Mouse (Mus musculus): Measurements from ENCODE around the gene Zfp760. TPM values are rescaled to one million over a fixed set of nuclear protein-coding genes. Genes with fewer than 3 reads are reported as not detected.

The Zfp760 gene
- total RNA-seq (2012; rRNA removed) (2.2 and 2.5 TPM in 2 replicates), polyA plus RNA-seq (2012; ENCODE audit: insufficient read depth in 1 of 2, insufficient read length in 2 of 2, low read depth in 1 of 2, low replicate concordance in 2 of 2, missing spikeins in 1 of 2) (1 to 10 TPM in 1 of 2 experiments, not detected in 1; 2.5 TPM)

DNA sequence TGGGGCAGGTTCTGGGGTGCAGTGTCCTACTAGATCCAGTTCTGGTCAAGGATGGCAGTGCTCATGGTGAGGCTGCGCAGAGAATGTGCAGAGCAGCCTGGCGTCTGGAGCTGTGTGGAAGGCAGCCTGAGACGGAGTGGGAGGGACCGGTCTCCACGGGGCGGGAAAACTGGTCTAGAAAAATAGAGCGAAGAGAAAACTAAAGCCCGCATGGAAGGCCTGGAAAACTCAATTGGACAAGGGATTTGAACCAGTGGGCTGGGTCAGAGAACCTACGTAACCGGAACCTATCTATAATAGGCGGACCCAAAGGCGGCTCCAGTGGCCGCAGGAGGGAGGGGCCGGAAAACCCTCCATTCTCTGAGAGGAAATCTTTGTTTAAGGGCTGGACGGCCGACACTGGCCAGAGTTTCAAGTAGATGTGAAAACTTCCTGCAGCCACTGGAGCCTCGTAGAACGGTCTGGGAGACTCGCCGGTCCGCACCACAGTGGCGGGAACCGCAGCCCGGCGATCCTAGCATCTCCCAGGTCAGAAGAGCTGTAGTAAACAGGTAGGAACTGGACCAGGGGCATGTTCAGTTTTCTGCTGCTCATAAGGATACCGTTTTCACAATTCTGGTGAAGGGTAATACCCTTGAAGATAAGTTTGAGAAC lies at the start of gene Zfp760:
Gene Zfp760 (plus strand): TSS at position 399 of the 654 bp plus-strand sequence.
- Histone ChIP-seq H3K27ac (ENCODE audit: control insufficient read depth, low read depth, low read length) (peak within 1 kb of the TSS; percentile 88), H3K4me3 (ENCODE audit: control insufficient read depth in 1 of 2, insufficient read depth in 1 of 2, low read depth in 2 of 2, low read length in 2 of 2) (peak within 1 kb of the TSS; percentile 77 to 88), H3K9me3 (replicated peaks; ENCODE audit: insufficient read depth, low read length) (no peaks in the 10 kb centered on the region), H3K9ac (ENCODE audit: control insufficient read depth, low read depth, low read length, poor library complexity, severe bottlenecking) (peak within 1 kb of the TSS; percentile 88), H3K36me3 (ENCODE audit: control insufficient read depth in 1 of 2, insufficient read depth in 2 of 2, low read length in 2 of 2) (peaks cover 0 to 20% of the 10 kb centered on the region in 2 experiments; a peak in 2 of 4 replicates), H3K79me2 (ENCODE audit: control insufficient read depth, insufficient read depth, low read length, poor library complexity) (no peaks in the 10 kb centered on the region; the same call in 1 of the 2 replicates), H3K4me1 (ENCODE audit: control insufficient read depth in 1 of 2, insufficient read depth in 2 of 2, low read length in 2 of 2) (peaks cover 0 to 4% of the 10 kb centered on the region in 2 experiments; a peak in 2 of 4 replicates), H3K27me3 (ENCODE audit: control insufficient read depth in 1 of 2, insufficient read depth in 2 of 2, low read length in 2 of 2) (no peaks in the 10 kb centered on the region)
- TF ChIP-seq TCF12 (IDR thresholded peaks at IDR 0.05; ENCODE audit: low read depth, low read length) (peak; percentile 34; the same call in 1 of the 2 replicates), ZC3H11A (IDR thresholded peaks at IDR 0.05; ENCODE audit: low read depth, low read length) (no peak), MAX (IDR thresholded peaks at IDR 0.05; ENCODE audit: low read length) (peak; percentile 52), TAL1 (IDR thresholded peaks at IDR 0.05; ENCODE audit: low read length) (no peak), RAD21 (IDR thresholded peaks at IDR 0.05; ENCODE audit: low read depth, low read length) (no peak), MYC (IDR thresholded peaks at IDR 0.05; ENCODE audit: low read depth, low read length) (peak; percentile 52; the same call in 1 of the 2 replicates), POLR2AphosphoS5 (IDR thresholded peaks at IDR 0.05; ENCODE audit: borderline replicate concordance, low read depth, low read length) (no peak), RCOR1 (IDR thresholded peaks at IDR 0.05; ENCODE audit: low read depth, low read length) (no peak), ZKSCAN1 (IDR thresholded peaks at IDR 0.05; ENCODE audit: low read depth, low read length) (no peak), NELFE (IDR thresholded peaks at IDR 0.05; ENCODE audit: low read depth, low read length) (peak; percentile 84), ZMIZ1 (IDR thresholded peaks at IDR 0.05; ENCODE audit: low read depth, low read length) (peak; percentile 75), NRF1 (IDR thresholded peaks at IDR 0.05; ENCODE audit: insufficient read depth, low read depth, low read length, poor library complexity, severe bottlenecking) (peak; percentile 60; the same call in 1 of the 2 replicates), KAT2A (conservative IDR thresholded peaks at IDR 0.05; ENCODE audit: low read depth, low read length) (no peak), ELF1 (IDR thresholded peaks at IDR 0.05; ENCODE audit: low read depth, low read length) (peak; percentile 32; the same call in 1 of the 2 replicates), POLR2AphosphoS2 (IDR thresholded peaks at IDR 0.05; ENCODE audit: low read length) (peak; percentile 70; the same call in 1 of the 2 replicates), USF1 (IDR thresholded peaks at IDR 0.05; ENCODE audit: low read depth, low read length) (no peak), MXI1 (IDR thresholded peaks at IDR 0.05; ENCODE audit: low read depth, low read length) (0 out of 2 replicates have a peak, but pooled peaks have one; percentile 29), HCFC1 (IDR thresholded peaks at IDR 0.05; ENCODE audit: low read depth, low read length) (peak; percentile 49; the same call in 1 of the 2 replicates), GATA1 (IDR thresholded peaks at IDR 0.05; ENCODE audit: low read depth, low read length) (no peak), SMC3 (IDR thresholded peaks at IDR 0.05; ENCODE audit: low read depth, low read length) (no peak; the same call in 1 of the 2 replicates), GABPA (IDR thresholded peaks at IDR 0.05; ENCODE audit: low read depth, low read length) (no peak), E2F4 (IDR thresholded peaks at IDR 0.05; ENCODE audit: borderline replicate concordance, low read depth, low read length) (0 out of 2 replicates have a peak, but pooled peaks have one; percentile 41), MAZ (IDR thresholded peaks at IDR 0.05; ENCODE audit: low read depth, low read length) (peak; percentile 90; the same call in 1 of the 2 replicates), SIN3A (IDR thresholded peaks at IDR 0.05; ENCODE audit: low read length) (peak; percentile 78), JUND (IDR thresholded peaks at IDR 0.05; ENCODE audit: low read depth, low read length) (no peak), POLR2A (IDR thresholded peaks at IDR 0.05; ENCODE audit: control insufficient read depth in 1 of 2, insufficient read depth in 1 of 2, low read depth in 1 of 2, low read length in 2 of 2, poor library complexity in 1 of 2) (peak; percentile 51 to 85; a peak in 3 of 4 replicates), MEF2A (IDR thresholded peaks at IDR 0.05; ENCODE audit: extremely low read depth, insufficient replicate concordance, low read depth, low read length, poor library complexity, severe bottlenecking) (no peak), MYB (IDR thresholded peaks at IDR 0.05; ENCODE audit: low read depth, low read length) (no peak), BHLHE40 (IDR thresholded peaks at IDR 0.05; ENCODE audit: borderline replicate concordance, low read depth, low read length) (no peak), TBP (IDR thresholded peaks at IDR 0.05; ENCODE audit: low read depth, low read length) (peak; percentile 74)
- DNase-seq (ENCODE audit: low read depth, low spot score) = peak; percentile 88
